Mouse (Mus musculus) limb, embryonic 12.5 days (tissue): Measurements from ENCODE around the gene Olfr691. TPM values are rescaled to one million over a fixed set of nuclear protein-coding genes. Genes with fewer than 3 reads are reported as not detected.

Experiments used
- ATAC-seq: fragments of 200-750 bp; cut with Nextera tagmentation; 2 replicates; pipeline ENCODE4 v1.8.0; 2017; ENCODE audit warnings: low read depth, moderate TSS enrichment; ENCODE audit not compliant: insufficient number of reproducible peaks, insufficient read depth, low FRiP score, low TSS enrichment
- H3K27ac ChIP-seq: fragments of 300-500 bp; sonication (generic); 2 replicates; pipeline ENCODE4 v1.5.1; 2016; ENCODE audit warnings: mild to moderate bottlenecking, moderate library complexity
- H3K27me3 ChIP-seq: fragments of 300-500 bp; sonication (generic); 2 replicates; pipeline ENCODE4 v1.6.1; 2016; ENCODE audit warnings: mild to moderate bottlenecking, moderate library complexity
- H3K36me3 ChIP-seq: fragments of 300-500 bp; sonication (generic); 2 replicates; pipeline ENCODE4 v1.6.1; 2016; ENCODE audit warnings: mild to moderate bottlenecking, moderate library complexity
- H3K4me1 ChIP-seq: fragments of 300-500 bp; sonication (generic); replicated peaks from 2 replicates; pipeline ENCODE4 v1.6.1; 2016
- H3K4me2 ChIP-seq: fragments of 300-500 bp; sonication (generic); 2 replicates; pipeline ENCODE4 v1.6.1; 2016; ENCODE audit warnings: mild to moderate bottlenecking, moderate library complexity
- H3K4me3 ChIP-seq: fragments of 300-500 bp; sonication (generic); replicated peaks from 2 replicates; pipeline ENCODE4 v1.5.1; 2016; ENCODE audit warnings: mild to moderate bottlenecking
- H3K9ac ChIP-seq: fragments of 300-500 bp; sonication (generic); replicated peaks from 2 replicates; pipeline ENCODE4 v1.6.1; 2016; ENCODE audit warnings: mild to moderate bottlenecking, moderate library complexity
- H3K9me3 ChIP-seq: fragments of 300-500 bp; sonication (generic); 2 replicates; pipeline ENCODE4 v1.6.1; 2016; ENCODE audit warnings: mild to moderate bottlenecking, moderate library complexity
- WGBS: fragments of 180-500 bp; shearing (Covaris S2); methylation state at CpG from one replicate; pipeline ENCODE4 v1.1.7; 2016; 5-methylcytosine and 5-hydroxymethylcytosine counted together
- polyA plus RNA-seq: library from polyadenylated mRNA; unstranded; fragments of >200 nt; fragmentation: Nextera tagmentation; extraction: Ambion mirVana; gene quantifications from 2 replicates; pipeline ENCODE4 v1.2.1, GENCODE M21; 2016

The Olfr691 gene
- polyA plus RNA-seq: not detected in 2 replicates

DNA sequence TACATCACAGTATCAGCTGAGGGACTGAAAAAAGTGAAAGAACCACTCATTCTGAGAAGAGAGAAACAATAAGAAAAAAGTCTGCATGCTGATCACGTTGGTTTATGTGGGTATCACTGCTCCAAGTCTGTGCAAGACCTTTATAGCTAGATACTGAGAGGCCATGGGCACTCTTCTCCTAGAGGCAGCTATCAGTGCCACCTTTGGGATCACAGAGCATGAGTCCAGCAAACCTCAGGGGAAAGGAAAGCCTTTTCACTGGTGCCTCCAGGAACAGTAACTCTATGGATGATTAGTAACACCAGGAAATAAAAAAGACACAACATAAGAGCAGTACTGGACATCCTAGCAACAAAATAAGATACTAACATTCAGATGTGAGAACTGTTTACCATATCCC is at the start of gene Olfr691:
Gene Olfr691 (minus strand): TSS at position 101 of the 400 bp plus-strand sequence.
- no peaks in the 10 kb centered on the region for H3K9me3 ChIP-seq
- H3K27me3 ChIP-seq: no peaks in the 10 kb centered on the region
- H3K4me1 ChIP-seq: no peaks in the 10 kb centered on the region
- H3K36me3 ChIP-seq: no peaks in the 10 kb centered on the region
- H3K27ac ChIP-seq: no peak within 1 kb of the TSS
- H3K4me3 ChIP-seq: no peak within 1 kb of the TSS
- 44% methylated on average over 1 of the region's 1 CpGs for WGBS
- no peak within 1 kb of the TSS for H3K9ac ChIP-seq
- no peak within 1 kb of the TSS for H3K4me2 ChIP-seq
- ATAC-seq: no peak

DNA sequence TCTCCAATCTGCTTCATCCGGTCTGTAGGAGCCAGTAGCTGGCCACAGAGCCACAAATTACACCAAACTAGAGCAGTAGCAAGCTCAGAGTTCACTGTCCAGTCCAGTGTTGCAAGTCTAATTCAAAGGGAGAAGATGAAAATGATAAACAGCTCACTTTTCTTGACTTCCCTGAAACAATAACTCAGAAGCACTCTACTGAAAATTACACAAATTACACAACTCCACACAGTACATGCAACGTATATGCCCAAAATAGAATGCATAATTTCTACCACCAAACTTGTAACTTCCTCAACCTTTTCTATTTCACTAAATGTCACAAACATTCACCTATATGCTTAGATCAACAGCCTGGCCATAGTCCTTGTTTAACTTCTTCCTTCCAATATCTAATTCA is 48.2 kb upstream of the Olfr691 start:
- Histone ChIP-seq H3K4me3 (no peak overlapping the region), H3K9me3 (no peaks in the 10 kb centered on the region), H3K27me3 (no peaks in the 10 kb centered on the region), H3K4me1 (no peaks in the 10 kb centered on the region), H3K36me3 (peaks cover 56% of the 10 kb centered on the region), H3K9ac (no peak overlapping the region), H3K27ac (no peak overlapping the region), H3K4me2 (no peak overlapping the region)
- 87% methylated on average over 2 of the region's 2 CpGs for WGBS
- no peak for ATAC-seq

DNA sequence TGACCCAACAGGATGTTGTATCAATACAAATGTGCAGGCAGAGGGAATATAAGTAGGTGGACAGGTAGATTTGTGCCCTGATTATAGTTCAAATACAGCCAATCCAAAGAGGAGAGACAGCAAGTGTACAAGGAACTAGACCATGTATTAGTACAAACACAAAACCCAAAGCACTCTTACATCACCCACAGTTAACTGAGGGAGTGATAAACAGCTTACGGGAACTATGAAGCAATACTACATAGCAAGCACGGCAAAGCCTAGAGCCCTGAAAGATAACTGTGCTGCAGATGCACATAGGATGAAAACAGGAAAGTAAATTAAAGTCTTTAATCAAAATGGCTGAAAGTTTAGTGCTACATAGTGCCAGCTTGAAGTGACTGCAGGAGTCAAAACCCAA is 45.6 kb upstream of the Olfr691 start:
- no peak overlapping the region for H3K9ac ChIP-seq
- H3K27me3 ChIP-seq: no peaks in the 10 kb centered on the region
- H3K4me1 ChIP-seq: no peaks in the 10 kb centered on the region
- H3K9me3 ChIP-seq: no peaks in the 10 kb centered on the region
- no peak for ATAC-seq
- no peak overlapping the region for H3K27ac ChIP-seq
- H3K36me3 ChIP-seq: peaks cover 78% of the 10 kb centered on the region
- no peak overlapping the region for H3K4me3 ChIP-seq
- WGBS: 95% methylated on average over 2 of the region's 2 CpGs
- no peak overlapping the region for H3K4me2 ChIP-seq

DNA sequence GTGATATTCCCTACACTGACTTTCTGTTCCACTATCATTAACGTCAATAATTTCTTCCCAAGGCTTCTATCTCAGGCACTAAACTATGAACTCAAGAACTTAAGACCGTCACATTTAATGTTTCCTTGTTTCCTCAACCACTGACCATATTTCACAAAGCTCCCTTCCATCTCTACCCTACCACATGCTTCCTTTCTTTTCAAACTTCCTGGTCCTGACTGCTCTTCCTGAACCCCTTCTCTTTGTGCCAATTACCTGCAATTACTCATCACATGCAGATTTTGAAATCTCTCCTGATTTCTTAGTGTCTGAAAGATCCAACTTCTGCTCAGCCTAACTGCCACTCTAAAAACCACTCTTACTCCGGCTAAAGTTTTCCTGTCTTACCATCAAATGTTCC is 38.3 kb upstream of the Olfr691 start:
- 96% methylated on average over 3 of the region's 3 CpGs for WGBS
- Histone ChIP-seq H3K4me3 (no peak overlapping the region), H3K9me3 (no peaks in the 10 kb centered on the region), H3K9ac (no peak overlapping the region), H3K4me1 (no peaks in the 10 kb centered on the region), H3K27me3 (no peaks in the 10 kb centered on the region), H3K36me3 (peaks cover 87% of the 10 kb centered on the region), H3K27ac (no peak overlapping the region), H3K4me2 (no peak overlapping the region)
- ATAC-seq: no peak

DNA sequence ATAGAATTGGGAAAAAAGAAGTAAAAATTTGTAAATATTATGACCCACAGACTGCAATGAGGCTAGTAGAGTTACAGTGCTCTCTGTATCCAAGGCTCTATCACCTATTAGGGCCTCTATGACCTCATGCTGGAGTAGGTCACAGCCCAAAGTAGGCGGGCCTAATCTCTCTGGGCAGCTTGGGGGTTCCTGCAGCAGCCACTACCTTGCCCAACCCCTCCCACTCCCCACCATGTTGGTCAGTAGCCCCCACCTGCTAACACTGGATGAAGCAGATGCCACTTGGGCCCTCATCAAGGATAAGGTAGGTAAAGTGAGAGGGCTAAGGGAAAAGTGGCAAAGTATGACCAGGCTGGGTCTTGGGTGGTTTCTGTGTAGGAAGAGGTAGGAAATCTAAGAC is 32.8 kb upstream of the Olfr691 start, which contains the start of gene Gm5901:
Gene Gm5901 (plus strand): TSS at position 173 of the 400 bp plus-strand sequence.
- Histone ChIP-seq H3K27ac (no peak within 1 kb of the TSS), H3K36me3 (peaks cover 70% of the 10 kb centered on the region), H3K4me3 (no peak within 1 kb of the TSS), H3K4me2 (no peak within 1 kb of the TSS), H3K9ac (no peak within 1 kb of the TSS), H3K9me3 (no peaks in the 10 kb centered on the region), H3K4me1 (no peaks in the 10 kb centered on the region), H3K27me3 (no peaks in the 10 kb centered on the region)
- no peak for ATAC-seq
- 86% methylated on average over 1 of the region's 1 CpGs for WGBS

DNA sequence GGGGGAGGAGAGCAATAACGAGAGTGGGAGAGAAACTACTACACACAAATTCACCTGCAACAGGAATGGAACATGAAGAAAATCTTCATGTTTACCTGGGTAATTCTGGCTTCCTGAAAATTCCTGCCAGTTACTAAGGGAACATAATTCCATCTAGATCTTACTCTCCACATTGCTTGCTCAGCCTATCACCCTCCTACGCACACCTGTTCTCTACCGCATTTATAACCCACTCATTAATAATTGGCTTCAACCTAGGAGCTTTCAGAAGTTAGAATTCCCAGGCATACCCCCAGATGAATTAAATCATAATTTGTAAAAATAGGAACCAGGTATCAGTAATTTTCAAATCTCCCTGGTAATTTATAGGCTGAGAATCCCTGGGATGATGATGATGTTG is 31.9 kb upstream of the Olfr691 start:
- Histone ChIP-seq H3K36me3 (peaks cover 61% of the 10 kb centered on the region), H3K4me3 (no peak overlapping the region), H3K27me3 (no peaks in the 10 kb centered on the region), H3K9ac (no peak overlapping the region), H3K4me1 (no peaks in the 10 kb centered on the region), H3K4me2 (no peak overlapping the region), H3K9me3 (no peaks in the 10 kb centered on the region), H3K27ac (no peak overlapping the region)
- ATAC-seq: no peak
- whole genome bisulfite sequencing: 96% methylated on average over 3 of the region's 3 CpGs

DNA sequence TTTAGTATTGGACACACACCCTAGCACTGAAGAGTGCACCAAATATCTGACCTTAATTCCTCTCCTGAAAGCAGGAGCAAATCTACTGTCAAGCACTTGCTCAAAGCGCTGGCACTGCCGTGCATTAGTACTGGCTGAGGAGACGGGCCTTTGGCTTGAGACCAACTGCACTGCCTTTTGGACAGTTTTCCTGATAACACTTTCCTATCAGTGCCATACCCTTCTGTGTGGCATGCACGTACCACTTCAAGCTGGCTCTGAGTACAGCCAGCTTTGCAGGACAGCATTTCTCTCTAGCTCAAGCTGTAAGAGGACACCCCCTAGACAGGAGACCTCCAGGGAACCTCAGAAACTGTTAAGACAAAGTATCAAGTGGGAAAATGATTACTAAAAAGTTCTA is 31.4 kb upstream of the Olfr691 start:
- ATAC-seq: no peak
- Histone ChIP-seq H3K4me2 (no peak overlapping the region), H3K9me3 (no peaks in the 10 kb centered on the region), H3K27me3 (no peaks in the 10 kb centered on the region), H3K36me3 (peaks cover 57% of the 10 kb centered on the region), H3K4me3 (no peak overlapping the region), H3K4me1 (no peaks in the 10 kb centered on the region), H3K27ac (no peak overlapping the region), H3K9ac (no peak overlapping the region)
- 92% methylated on average over 4 of the region's 4 CpGs for WGBS

DNA sequence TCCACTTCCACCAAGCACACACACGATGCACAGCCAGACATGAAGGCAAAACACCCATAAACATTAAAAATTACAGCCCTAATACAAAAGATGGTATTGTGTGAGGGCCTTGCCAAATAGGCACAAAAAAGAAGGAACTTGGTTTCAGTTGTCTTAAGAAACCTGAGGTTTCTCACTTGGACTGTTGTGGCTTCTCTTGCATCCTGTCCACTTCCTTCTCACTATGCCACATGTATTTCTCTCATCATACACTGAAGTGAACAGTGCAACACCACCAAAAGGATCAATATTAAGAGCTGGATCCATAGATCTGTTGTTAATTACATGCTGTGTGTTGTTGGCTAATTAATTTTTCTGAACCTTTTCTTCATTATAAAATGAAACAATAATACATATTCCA is 30.8 kb upstream of the Olfr691 start:
- H3K4me1 ChIP-seq: no peaks in the 10 kb centered on the region
- WGBS: 87% methylated on average over 1 of the region's 1 CpGs
- H3K4me3 ChIP-seq: no peak overlapping the region
- no peak overlapping the region for H3K9ac ChIP-seq
- no peak overlapping the region for H3K4me2 ChIP-seq
- peaks cover 51% of the 10 kb centered on the region for H3K36me3 ChIP-seq
- ATAC-seq: no peak
- no peaks in the 10 kb centered on the region for H3K9me3 ChIP-seq
- H3K27ac ChIP-seq: no peak overlapping the region
- H3K27me3 ChIP-seq: no peaks in the 10 kb centered on the region

DNA sequence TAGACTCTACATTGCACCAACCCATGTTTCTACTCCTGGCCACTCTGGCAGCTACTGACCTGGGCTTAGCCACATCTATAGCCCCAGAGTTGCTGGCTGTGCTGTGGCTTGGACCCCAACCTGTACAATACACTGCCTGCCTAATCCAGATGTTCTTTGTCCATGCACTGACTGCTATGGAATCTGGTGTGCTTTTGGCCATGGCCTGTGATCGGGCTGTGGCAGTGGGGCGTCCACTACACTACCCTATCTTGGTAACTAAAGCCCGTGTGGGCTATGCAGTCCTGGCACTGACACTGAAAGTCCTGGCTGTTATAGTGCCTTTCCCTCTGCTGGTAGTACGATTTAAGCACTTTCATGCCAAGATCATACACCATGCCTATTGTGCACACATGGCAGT is 26.5 kb upstream of the Olfr691 start:
- WGBS: 91% methylated on average over 4 of the region's 4 CpGs

DNA sequence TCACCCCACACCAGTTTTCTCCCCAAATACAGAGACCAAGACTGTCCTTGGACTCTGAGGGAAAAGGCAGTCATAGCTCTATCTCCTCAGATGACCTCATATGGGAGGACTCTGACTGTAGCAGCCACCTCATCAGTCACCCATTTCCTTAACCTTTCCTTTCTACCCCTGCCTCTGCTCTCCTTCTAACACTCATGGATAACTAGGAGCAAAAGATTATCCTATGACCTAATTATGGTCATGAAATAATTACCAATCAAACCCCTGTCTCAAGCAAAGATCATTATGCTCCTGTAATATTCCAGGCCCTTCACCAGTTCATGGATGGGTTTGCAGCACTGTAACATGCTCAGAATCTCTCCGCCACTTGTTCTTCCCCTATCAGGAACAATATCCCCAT is 25.9 kb upstream of the Olfr691 start, which contains the start of gene Olfr692:
Gene Olfr692 (plus strand): TSS at position 301 of the 400 bp plus-strand sequence.
- no peak within 1 kb of the TSS for H3K27ac ChIP-seq
- H3K4me3 ChIP-seq: no peak within 1 kb of the TSS
- H3K27me3 ChIP-seq: no peaks in the 10 kb centered on the region
- H3K4me2 ChIP-seq: no peak within 1 kb of the TSS
- peaks cover 11% of the 10 kb centered on the region; the same call in 1 of the 2 replicates for H3K36me3 ChIP-seq
- H3K9me3 ChIP-seq: no peaks in the 10 kb centered on the region
- no peak for ATAC-seq
- 90% methylated on average over 1 of the region's 1 CpGs for WGBS
- no peaks in the 10 kb centered on the region for H3K4me1 ChIP-seq
- H3K9ac ChIP-seq: no peak within 1 kb of the TSS

More for the DNA sequence above, 26.5 kb upstream of the Olfr691 start:
- no peak for ATAC-seq
- H3K4me1 ChIP-seq: no peaks in the 10 kb centered on the region
- no peak overlapping the region for H3K9ac ChIP-seq
- no peaks in the 10 kb centered on the region for H3K27me3 ChIP-seq
- H3K36me3 ChIP-seq: peaks cover 17% of the 10 kb centered on the region
- no peak overlapping the region for H3K4me3 ChIP-seq
- H3K4me2 ChIP-seq: no peak overlapping the region
- no peak overlapping the region for H3K27ac ChIP-seq
- H3K9me3 ChIP-seq: no peaks in the 10 kb centered on the region

DNA sequence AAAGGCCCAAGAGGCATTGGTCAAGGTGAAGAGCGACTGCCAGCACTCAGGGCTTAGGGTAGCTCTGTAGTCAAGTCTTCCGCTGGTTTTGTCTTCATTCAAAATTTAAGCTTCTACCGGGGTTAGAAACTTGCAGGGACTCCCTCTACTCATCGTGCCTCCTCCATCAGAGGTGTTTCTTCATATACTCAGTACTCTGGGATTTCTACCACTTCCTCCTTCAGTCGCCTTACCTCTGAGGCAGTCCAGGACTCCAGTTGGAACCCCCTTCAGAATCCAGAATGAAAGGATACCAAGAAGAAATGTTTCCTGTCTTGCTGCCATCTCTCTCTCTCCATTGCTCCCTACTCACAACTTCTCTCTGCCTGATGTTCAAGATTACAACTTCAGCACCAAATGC is 25.2 kb upstream of the Olfr691 start:
- Histone ChIP-seq H3K9me3 (no peaks in the 10 kb centered on the region), H3K4me1 (no peaks in the 10 kb centered on the region), H3K27ac (no peak overlapping the region), H3K9ac (no peak overlapping the region), H3K4me3 (no peak overlapping the region), H3K27me3 (no peaks in the 10 kb centered on the region), H3K36me3 (peaks cover 6% of the 10 kb centered on the region; the same call in 1 of the 2 replicates), H3K4me2 (no peak overlapping the region)
- 78% methylated on average over 5 of the region's 5 CpGs for WGBS
- ATAC-seq: no peak

DNA sequence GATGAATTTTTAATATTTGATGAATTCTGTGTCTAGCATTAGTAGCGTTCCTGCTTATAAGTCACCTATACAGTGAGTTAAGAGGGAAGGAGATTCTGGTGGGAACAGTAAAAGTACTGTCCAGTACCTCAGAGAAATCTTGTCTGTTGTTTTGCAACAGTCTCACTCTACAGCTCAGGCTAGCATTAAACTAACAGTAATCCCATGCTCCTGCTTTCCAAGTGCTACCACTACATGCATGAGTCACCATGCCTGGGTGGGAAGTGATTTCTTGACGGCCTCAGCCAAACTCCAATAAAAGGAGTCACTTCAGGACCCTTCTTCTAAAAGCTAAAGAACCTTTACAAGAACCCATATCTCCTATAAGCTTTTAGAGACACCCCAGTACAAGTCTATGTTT is 19.6 kb upstream of the Olfr691 start:
- H3K27ac ChIP-seq: no peak overlapping the region
- ATAC-seq: no peak
- H3K4me1 ChIP-seq: no peaks in the 10 kb centered on the region
- WGBS: 83% methylated on average over 2 of the region's 2 CpGs
- H3K36me3 ChIP-seq: no peaks in the 10 kb centered on the region
- H3K9ac ChIP-seq: no peak overlapping the region
- H3K4me2 ChIP-seq: no peak overlapping the region
- no peak overlapping the region for H3K4me3 ChIP-seq
- no peaks in the 10 kb centered on the region for H3K9me3 ChIP-seq
- no peaks in the 10 kb centered on the region for H3K27me3 ChIP-seq
